Mouse (Mus musculus): ENCODE data around the gene Rad51b.
A peak's percentile ranks its signal among the peaks of the same experiment; 100 is the strongest.

Gene Rad51b

GRCm38 (mm10) chr12:79382416-79382815, 85.3 kb downstream of the Rad51b start:
- DNase-seq: no peak

DNA sequence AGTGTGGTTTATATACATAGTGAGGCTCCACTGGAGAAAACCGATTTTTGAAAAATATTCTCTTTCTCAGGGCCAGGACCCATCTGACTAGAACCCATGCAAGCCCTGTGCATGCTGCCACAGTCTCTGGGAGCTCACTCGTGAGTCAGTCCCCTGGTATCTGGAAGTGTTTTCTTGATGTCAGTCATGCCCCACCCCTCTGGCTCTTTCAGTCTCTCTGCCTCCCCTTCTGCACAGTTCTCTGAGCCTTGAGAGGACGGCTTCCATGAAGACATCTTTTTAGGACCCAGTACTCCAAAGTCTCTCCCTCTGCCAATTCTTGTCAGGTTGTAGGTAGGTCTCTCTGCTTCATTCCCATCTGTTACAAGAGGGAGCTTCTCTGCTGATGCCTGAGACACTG, 86.5 kb downstream of the Rad51b start:
- peak; percentile 19 to 28 for DNase-seq

- peak in 1 of 2 experiments; percentile 11 for DNase-seq
Measured at GRCm38 (mm10) chr12:79384787-79385186, 87.7 kb downstream of the Rad51b start.

DNA sequence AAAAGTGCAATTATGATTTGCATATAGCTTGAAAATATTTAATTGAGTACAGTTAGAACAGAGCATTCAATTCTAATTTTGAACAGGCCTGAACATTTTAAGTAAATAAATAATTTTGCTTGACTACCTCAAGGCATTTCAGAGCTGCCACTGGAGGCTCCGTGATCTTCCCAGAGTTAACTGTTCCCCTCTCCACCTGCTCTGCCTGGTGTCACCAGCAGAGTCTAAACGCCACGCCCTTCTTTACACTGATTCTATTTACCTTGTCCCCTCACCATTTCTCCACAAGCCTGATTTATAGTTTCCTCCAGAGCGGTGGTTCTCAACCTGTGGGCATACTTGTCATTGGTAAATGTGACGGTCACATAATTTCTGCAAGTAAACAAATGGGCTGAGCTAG, 88.1 kb downstream of the Rad51b start:
- DNase-seq: no peak

DNA sequence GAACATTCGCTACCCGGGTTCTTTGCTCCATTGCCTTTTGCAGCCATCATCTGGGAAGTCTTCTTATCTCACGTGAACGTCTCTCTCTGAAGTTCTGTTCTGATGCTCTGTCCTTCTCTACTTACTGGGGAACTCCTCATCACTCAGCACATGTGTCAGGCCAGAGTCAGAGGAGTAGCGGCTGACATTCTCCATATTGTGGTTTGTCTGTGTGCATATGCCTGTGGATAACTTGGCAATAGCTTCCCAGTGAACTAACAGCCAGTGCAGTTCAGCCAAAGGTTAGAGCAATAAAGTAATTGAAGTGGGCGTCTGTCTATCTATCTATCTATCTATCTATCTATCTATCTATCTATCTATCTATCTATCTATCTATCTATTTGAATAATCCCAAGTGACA, 90.8 kb downstream of the Rad51b start:
- peak; percentile 10 to 41 for DNase-seq

DNA sequence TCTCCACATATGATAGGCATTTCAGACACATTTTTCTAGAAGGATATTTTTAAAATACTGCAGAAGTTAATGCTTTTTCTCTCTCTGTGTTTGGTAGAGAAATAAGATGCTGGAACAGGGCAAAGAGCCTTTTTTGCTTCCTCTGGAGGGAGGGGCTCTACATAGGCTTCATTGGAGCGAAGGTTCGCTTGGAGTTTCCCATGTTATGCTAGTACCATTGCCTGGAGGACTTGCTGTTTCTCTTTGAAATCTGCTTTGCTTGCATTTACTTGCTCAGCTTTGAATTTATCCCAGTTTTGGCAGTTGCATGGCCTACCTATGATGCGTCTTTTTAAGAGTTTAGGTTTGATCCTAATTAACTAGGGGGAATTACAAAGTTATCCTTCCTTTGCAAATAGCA, 92.2 kb downstream of the Rad51b start:
- no peak for DNase-seq

- no peak for DNase-seq
Measured at GRCm38 (mm10) chr12:79389971-79390370, 92.9 kb downstream of the Rad51b start.

DNA sequence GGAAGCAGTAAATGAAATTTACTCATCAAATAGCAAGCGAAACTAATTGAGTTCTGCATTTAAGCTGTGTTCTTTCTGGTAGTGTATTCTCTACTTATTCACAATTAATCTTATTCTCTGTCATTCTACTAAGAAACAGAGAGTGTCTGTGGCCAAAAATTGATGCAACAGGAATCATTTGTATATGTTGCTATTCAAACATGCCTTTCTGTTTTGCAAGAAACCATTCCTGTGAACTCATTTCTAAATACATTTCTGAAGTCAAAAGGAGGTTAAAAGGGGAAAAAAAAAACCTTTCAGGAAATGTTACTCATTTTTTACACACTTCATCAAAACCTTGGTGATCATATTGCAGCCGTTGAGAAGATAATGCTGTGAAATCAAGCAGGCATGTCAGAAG, 96.6 kb downstream of the Rad51b start:
- no peak for DNase-seq

DNA sequence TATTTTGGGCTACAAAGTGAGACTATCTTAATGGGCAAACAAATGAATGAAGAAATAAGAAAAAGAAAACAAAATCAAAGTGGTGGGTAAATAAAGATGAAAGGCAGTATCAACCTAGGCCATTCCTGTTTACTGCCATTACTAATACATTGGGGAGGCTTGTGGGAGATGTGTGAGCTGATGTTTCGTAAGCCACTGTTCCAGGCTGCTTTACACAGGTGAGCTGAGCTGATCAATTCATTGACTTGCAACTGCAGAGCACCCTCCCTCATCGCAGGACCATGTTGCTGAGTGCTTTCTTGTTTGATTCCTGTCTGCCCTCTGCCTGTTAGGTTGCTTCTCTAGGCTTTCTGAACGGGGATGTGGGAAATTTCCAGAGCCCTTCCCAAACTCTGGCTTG, 106.9 kb downstream of the Rad51b start:
- no peak for DNase-seq

DNA sequence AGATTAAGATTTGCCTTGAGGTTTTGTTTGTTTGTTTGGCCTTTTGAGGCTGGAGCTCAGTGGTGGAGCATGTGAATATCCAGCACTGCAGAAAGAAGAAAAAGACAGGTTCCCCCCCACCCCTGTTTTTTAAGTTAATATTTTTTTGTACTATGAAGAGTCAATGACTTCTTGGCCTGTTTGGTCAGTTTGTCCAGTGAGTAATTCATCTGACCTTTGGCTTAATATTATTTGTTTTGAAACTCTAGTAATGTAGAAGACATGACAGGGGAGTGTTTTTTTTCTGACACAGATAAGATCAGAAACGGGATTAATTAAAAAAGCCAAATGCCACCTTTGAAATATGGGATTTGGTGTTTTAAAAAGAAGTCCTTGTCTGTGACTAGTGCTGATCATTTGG, 107.4 kb downstream of the Rad51b start:
- DNase-seq: no peak

DNA sequence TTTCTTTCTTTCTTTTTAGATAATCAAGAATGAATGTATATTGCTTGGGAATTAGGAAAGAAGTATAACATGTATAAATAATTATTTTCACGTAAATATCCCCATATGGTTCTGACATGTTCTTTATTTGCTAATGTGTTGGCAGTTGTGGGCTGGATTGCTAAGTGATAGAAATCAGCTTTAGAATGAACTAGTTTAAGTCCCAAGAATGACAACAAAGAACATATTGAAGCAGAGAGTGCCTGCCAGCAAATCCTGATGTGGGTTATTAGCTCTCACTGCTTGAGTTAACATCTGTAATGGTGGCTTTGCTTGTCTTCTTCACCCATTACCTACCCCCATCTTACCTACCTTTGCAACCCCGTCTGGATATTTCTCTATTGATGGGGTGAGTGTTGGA, 111.6 kb downstream of the Rad51b start:
- no peak for DNase-seq

- no peak for DNase-seq
Measured at GRCm38 (mm10) chr12:79409126-79409860, 112.2 kb downstream of the Rad51b start.

GRCm38 (mm10) chr12:79412894-79413507, 115.9 kb downstream of the Rad51b start:
- no peak for DNase-seq

DNA sequence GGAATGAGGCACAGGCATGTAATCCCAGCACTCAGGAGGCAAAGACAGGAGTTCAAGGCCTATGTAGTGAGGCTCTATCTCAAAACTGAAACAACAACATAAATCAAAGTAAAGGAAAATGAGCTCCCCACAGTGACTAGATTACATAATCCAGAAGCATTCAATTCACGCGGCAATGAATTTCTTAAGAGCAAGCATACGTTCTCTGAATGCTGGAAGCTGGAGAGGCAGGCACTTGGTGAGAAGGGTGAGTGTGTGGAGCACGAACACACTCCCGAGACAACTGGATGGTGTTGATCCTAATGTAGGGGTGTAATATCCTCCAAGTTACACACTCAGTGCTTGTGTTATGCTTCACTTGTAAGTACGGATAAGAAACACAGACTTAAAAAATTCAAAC, 120.3 kb downstream of the Rad51b start:
- DNase-seq: no peak

DNA sequence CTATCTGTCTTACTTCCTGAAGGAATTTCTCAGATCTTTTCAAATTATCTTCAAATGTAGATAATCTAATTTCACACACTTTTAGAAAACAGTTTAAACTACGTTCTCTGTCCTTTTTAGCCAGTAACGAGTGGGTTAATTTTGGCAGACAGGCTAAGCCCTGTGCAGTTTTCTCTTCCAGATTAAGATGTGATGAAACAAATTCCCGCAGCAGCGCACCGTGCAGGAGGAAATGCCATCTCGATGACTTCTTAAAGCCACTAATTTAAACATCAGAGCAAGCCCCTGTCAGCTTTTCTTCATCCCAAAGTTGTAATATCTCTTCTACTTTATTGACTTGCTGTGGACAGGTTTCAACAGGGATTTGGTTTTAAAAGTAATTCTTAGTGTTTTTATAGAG, 123.5 kb downstream of the Rad51b start:
- no peak for DNase-seq

DNA sequence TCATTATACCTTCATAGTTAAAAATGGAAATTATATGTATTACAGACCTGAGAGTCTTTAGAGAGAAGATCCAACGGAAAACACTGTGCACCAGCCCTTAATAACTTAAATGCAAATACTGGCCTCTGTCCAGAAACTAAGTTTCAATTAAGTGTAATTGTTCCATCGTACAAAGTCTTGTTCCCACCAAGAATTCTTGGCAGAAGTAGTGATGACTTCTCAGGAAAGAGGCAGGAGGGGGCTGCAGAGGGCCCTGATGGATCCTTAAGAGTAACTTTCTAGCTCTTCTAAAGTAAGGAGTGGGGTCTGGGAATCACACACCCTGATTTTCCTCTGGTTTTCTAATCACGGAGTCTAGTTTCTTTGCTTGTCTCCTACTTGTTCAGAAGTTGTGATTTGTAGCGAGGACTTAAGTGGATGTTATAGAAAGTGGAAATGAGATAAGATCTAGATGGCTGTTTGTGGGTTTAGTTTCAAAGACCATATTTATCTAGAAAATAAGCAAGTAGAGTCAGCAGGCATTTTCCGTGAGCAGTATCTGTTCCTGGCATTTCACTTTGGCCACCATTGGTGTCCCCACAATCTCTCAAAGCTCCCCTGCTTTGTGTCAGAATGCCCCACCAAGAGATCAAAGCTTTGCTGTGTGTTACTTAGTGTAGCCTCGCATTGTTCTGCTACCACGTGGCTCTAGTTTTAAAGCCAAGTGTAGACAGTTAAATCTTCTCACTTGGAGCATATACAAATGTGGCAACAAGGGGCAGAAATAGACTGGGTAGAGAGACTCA, 132.6 kb downstream of the Rad51b start:
- no peak for DNase-seq

DNA sequence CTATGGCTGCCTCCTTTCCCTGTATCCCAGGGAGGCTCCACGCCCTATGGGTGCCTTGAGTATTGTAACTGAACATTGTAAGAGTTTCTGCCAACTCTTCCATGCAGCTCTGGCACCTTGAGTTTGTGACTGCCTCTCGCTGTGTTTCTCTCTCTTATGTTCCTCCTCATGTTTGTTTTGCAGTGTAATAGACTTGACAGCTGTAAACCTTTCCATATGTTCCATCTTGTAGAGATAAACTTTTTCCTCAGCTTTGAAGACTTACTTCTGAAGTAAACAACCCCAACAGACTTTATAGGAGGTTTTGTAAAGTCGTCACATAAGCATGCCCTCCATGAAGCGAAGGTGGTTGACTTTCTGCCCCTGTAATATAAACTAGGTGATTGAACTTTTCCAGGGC, 134.1 kb downstream of the Rad51b start:
- DNase-seq: no peak

GRCm38 (mm10) chr12:79433724-79434442, 136.8 kb downstream of the Rad51b start:
- no peak for DNase-seq

- no peak for DNase-seq
Measured at GRCm38 (mm10) chr12:79435474-79435873, 138.4 kb downstream of the Rad51b start.

DNA sequence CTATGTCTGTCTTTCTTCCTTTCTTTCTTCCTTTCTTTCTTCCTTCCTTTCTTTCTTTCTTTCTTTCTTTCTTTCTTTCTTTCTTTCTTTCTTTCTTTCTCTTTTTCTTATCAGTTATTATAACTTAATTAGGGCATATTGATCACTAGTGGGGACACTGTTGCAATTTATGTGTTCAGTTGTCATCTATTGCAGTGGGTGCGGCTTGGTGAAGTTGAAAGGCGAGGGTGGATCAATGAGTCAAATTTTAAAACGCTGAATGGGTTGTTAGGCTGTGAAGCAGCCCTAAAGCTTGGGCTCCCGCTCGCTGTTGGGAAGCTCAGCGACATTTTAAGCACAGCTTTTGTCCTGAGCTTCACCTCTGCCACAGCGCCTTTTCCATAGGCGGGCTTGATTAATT, 139.0 kb downstream of the Rad51b start:
- no peak for DNase-seq

DNA sequence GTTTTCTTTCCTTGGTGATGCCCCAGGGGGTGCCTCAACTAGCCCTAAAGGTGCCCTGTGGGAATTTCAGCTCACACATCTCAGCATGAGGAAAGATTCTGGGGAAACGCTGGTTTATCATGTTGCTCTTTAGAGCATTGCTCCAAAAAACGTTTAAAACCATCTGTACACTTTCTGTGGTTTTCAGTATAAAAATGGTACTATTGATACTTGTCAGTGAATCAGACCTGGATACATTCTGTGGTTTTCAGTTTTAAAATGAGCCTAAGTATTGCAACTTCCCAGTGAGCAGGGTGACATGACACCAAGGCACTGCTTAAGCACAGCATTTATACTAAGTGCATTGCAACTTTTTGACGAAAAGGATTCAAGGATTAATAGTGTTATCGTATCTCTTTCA, 139.8 kb downstream of the Rad51b start:
- no peak for DNase-seq

DNA sequence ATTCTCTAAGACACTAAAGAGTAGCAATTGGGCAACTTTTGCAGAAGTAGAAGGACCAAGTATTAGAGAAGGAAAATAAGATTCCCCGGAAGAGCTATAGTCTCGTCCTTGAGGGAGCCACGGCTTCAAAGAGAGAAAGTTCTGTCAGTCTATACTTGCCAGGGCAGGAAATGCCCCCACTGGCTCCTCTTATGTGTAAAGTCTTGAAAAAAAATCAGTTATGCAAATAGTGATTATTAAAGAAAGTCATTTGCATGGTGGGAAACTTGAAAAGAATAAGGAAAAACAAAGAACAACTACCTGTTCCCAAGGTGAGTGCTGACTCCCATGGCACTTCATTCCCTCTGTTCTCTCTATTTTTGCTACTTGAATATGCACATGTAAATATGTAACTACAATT, 140.5 kb downstream of the Rad51b start:
- no peak for DNase-seq

DNA sequence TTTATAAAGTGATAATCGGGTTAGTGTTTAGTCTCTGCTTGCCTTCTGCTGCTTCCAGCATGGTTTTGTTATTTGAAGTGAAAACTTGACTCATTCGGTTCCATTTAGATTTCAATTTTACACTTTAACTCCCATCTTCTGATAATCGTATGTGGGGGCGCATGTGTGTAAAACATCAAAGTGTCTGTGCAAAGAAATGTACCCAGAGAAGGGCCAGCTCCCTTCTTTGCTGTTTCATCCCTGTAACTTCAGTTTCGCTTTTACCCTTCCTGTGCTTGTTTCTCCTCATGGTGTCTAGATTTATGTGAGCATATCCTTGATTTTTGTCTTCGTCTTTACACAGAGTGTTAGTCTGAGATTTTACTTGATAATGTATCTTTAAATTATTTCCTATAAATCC, 142.9 kb downstream of the Rad51b start:
- DNase-seq: no peak

Data from lung, postnatal 4 days (tissue).